Mouse (Mus musculus) embryonic facial prominence, embryonic 15.5 days (tissue): Measurements from ENCODE around the gene Zfp746. TPM values are rescaled to one million over a fixed set of nuclear protein-coding genes. Genes with fewer than 3 reads are reported as not detected.

Source experiments
- ATAC-seq: fragments of 200-750 bp; cut with Nextera tagmentation; 2 replicates; pipeline ENCODE4 v1.8.0; 2017; ENCODE audit warnings: low read depth, moderate TSS enrichment; ENCODE audit not compliant: insufficient number of reproducible peaks, low FRiP score, low TSS enrichment
- H3K27ac ChIP-seq: fragments of 300-500 bp; sonication (generic); replicated peaks from 2 replicates; pipeline ENCODE4 v1.5.1; 2015; ENCODE audit warnings: mild to moderate bottlenecking, inconsistent platforms
- H3K27me3 ChIP-seq: fragments of 300-500 bp; sonication (generic); 2 replicates; pipeline ENCODE4 v1.6.1; 2015; ENCODE audit warnings: inconsistent platforms
- H3K36me3 ChIP-seq: fragments of 300-500 bp; sonication (generic); 2 replicates; pipeline ENCODE4 v1.6.1; 2015; ENCODE audit warnings: mild to moderate bottlenecking, inconsistent platforms
- H3K4me1 ChIP-seq: fragments of 300-500 bp; sonication (generic); 2 replicates; pipeline ENCODE4 v1.6.1; 2015; ENCODE audit warnings: inconsistent platforms
- H3K4me2 ChIP-seq: fragments of 300-500 bp; sonication (generic); replicated peaks from 2 replicates; pipeline ENCODE4 v1.6.1; 2015; ENCODE audit warnings: mild to moderate bottlenecking, inconsistent platforms
- H3K4me3 ChIP-seq: fragments of 300-500 bp; sonication (generic); replicated peaks from 2 replicates; pipeline ENCODE4 v1.5.1; 2015; ENCODE audit warnings: mild to moderate bottlenecking, inconsistent platforms
- H3K9ac ChIP-seq: fragments of 300-500 bp; sonication (generic); 2 replicates; pipeline ENCODE4 v1.6.1; 2015; ENCODE audit warnings: inconsistent platforms
- H3K9me3 ChIP-seq: fragments of 300-500 bp; sonication (generic); replicated peaks from 2 replicates; pipeline ENCODE4 v1.6.1; 2016; ENCODE audit warnings: inconsistent platforms
- WGBS: fragments of 180-500 bp; shearing (Covaris S2); methylation state at CpG from one replicate; pipeline ENCODE4 v1.1.7; 2015; 5-methylcytosine and 5-hydroxymethylcytosine counted together
- polyA plus RNA-seq: library from polyadenylated mRNA; unstranded; fragments of >200 nt; fragmentation: Nextera tagmentation; extraction: Ambion mirVana; gene quantifications from 2 replicates; pipeline ENCODE4 v1.2.1, GENCODE M21; 2015

Zfp746 gene
- polyA plus RNA-seq, 1 experiment from 2014 or later: 22.3 TPM

- Histone ChIP-seq H3K27me3 (no peaks in the 10 kb centered on the region), H3K27ac (no peak overlapping the region), H3K9ac (no peak overlapping the region), H3K4me2 (no peak overlapping the region), H3K36me3 (peaks cover 81% of the 10 kb centered on the region), H3K4me1 (no peaks in the 10 kb centered on the region), H3K4me3 (no peak overlapping the region), H3K9me3 (no peaks in the 10 kb centered on the region)
- ATAC-seq: no peak
These were observed 53.7 kb downstream of the Zfp746 start for GRCm38 (mm10) chr6:48032661-48033060.

GRCm38 (mm10) chr6:48025905-48026660 is 60.3 kb downstream of the Zfp746 start:
- H3K4me3 ChIP-seq: no peak overlapping the region
- no peak for ATAC-seq
- peaks cover 21% of the 10 kb centered on the region; the same call in 1 of the 2 replicates for H3K9me3 ChIP-seq
- H3K4me1 ChIP-seq: no peaks in the 10 kb centered on the region
- H3K27me3 ChIP-seq: no peaks in the 10 kb centered on the region
- peaks cover 84% of the 10 kb centered on the region for H3K36me3 ChIP-seq
- 81% methylated on average over 10 of the region's 10 CpGs for WGBS
- H3K9ac ChIP-seq: no peak overlapping the region
- no peak overlapping the region for H3K4me2 ChIP-seq
- no peak overlapping the region for H3K27ac ChIP-seq

DNA sequence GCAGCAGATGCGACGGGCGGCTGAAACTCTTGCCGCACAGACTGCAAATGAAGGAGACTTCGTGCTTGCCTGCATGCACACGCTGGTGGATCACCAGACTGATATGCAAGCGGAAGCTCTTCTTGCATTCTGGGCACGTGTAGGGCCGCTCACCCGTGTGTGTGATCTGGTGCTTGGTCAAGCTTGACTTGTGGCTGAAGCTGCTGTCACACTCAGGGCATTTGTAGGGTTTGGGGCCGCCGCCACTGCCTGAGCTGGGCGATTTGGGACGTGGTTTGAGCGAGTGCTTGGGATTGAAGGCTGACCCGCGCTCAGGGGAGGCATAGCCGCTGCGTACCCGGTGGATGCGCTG is 61.4 kb downstream of the Zfp746 start:
- Histone ChIP-seq H3K4me2 (no peak overlapping the region), H3K27me3 (no peaks in the 10 kb centered on the region), H3K9me3 (peaks cover 21% of the 10 kb centered on the region; the same call in 1 of the 2 replicates), H3K27ac (no peak overlapping the region), H3K9ac (no peak overlapping the region), H3K36me3 (peaks cover 82% of the 10 kb centered on the region), H3K4me3 (no peak overlapping the region), H3K4me1 (no peaks in the 10 kb centered on the region)
- ATAC-seq: no peak
- 80% methylated on average over 21 of the region's 21 CpGs for WGBS

GRCm38 (mm10) chr6:48024330-48024993 is 61.9 kb downstream of the Zfp746 start:
- no peak overlapping the region for H3K4me3 ChIP-seq
- no peaks in the 10 kb centered on the region for H3K4me1 ChIP-seq
- ATAC-seq: peak; percentile 34
- H3K4me2 ChIP-seq: no peak overlapping the region
- H3K36me3 ChIP-seq: peaks cover 80% of the 10 kb centered on the region
- no peak overlapping the region for H3K27ac ChIP-seq
- no peak overlapping the region for H3K9ac ChIP-seq
- H3K27me3 ChIP-seq: no peaks in the 10 kb centered on the region
- peaks cover 21% of the 10 kb centered on the region; the same call in 1 of the 2 replicates for H3K9me3 ChIP-seq
- 80% methylated on average over 43 of the region's 43 CpGs for WGBS

- Histone ChIP-seq H3K27me3 (no peaks in the 10 kb centered on the region), H3K9ac (no peak overlapping the region), H3K9me3 (peaks cover 21% of the 10 kb centered on the region; the same call in 1 of the 2 replicates), H3K36me3 (peaks cover 70% of the 10 kb centered on the region), H3K27ac (no peak overlapping the region), H3K4me1 (no peaks in the 10 kb centered on the region), H3K4me2 (no peak overlapping the region), H3K4me3 (no peak overlapping the region)
- WGBS: 79% methylated on average over 2 of the region's 2 CpGs
- ATAC-seq: no peak
These were observed 63.7 kb downstream of the Zfp746 start for GRCm38 (mm10) chr6:48022672-48023071.

- 0 out of 2 replicates have a peak, but pooled peaks cover 1% of the 10 kb centered on the region for H3K4me1 ChIP-seq
- 64% methylated on average over 1 of the region's 1 CpGs for WGBS
- ATAC-seq: no peak
- no peak overlapping the region for H3K9ac ChIP-seq
- no peak overlapping the region for H3K4me2 ChIP-seq
- H3K27ac ChIP-seq: no peak overlapping the region
- no peaks in the 10 kb centered on the region for H3K27me3 ChIP-seq
- H3K9me3 ChIP-seq: peaks cover 21% of the 10 kb centered on the region; the same call in 1 of the 2 replicates
- H3K36me3 ChIP-seq: peaks cover 60% of the 10 kb centered on the region
- no peak overlapping the region for H3K4me3 ChIP-seq
These were observed 64.7 kb downstream of the Zfp746 start for GRCm38 (mm10) chr6:48021678-48022077.

DNA sequence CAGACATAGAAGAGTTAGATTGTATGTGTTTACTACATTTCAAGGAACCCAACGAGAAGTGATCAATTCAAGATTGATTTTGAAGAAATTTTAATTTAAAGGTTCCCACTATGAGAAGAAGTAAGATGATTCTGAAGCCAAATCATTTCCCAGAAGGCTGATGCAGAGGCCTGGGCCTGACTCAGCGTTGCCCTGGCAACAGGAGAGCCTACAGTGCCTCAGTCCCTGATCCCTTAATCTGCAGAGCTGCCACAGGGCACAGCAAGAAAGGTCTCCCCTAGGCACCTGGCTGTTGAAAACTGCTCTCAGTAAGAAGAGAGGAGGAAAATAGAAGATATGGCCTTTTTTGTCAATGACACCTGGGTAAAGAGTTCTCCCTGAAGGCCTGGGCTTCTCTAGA is 66.4 kb downstream of the Zfp746 start:
- no peak overlapping the region for H3K4me3 ChIP-seq
- WGBS: 66% methylated on average over 2 of the region's 2 CpGs
- no peak overlapping the region for H3K9ac ChIP-seq
- peaks cover 10% of the 10 kb centered on the region; the same call in 1 of the 2 replicates for H3K9me3 ChIP-seq
- H3K27ac ChIP-seq: no peak overlapping the region
- 0 out of 2 replicates have a peak, but pooled peaks cover 8% of the 10 kb centered on the region for H3K4me1 ChIP-seq
- peaks cover 44% of the 10 kb centered on the region for H3K36me3 ChIP-seq
- H3K27me3 ChIP-seq: no peaks in the 10 kb centered on the region
- no peak for ATAC-seq
- H3K4me2 ChIP-seq: no peak overlapping the region

- H3K27me3 ChIP-seq: no peaks in the 10 kb centered on the region
- 0 out of 2 replicates have a peak, but pooled peaks cover 8% of the 10 kb centered on the region for H3K4me1 ChIP-seq
- H3K9ac ChIP-seq: no peak overlapping the region
- H3K4me3 ChIP-seq: no peak overlapping the region
- H3K27ac ChIP-seq: no peak overlapping the region
- no peak for ATAC-seq
- WGBS: 87% methylated on average over 9 of the region's 9 CpGs
- no peaks in the 10 kb centered on the region for H3K9me3 ChIP-seq
- H3K4me2 ChIP-seq: no peak overlapping the region
- peaks cover 13% of the 10 kb centered on the region; the same call in 1 of the 2 replicates for H3K36me3 ChIP-seq
These were observed 69.6 kb downstream of the Zfp746 start for GRCm38 (mm10) chr6:48016841-48017240.

GRCm38 (mm10) chr6:48016090-48016521 is 70.3 kb downstream of the Zfp746 start:
- H3K4me3 ChIP-seq: peak overlapping the region; percentile 45
- peaks cover 13% of the 10 kb centered on the region; the same call in 1 of the 2 replicates for H3K36me3 ChIP-seq
- H3K4me2 ChIP-seq: peak overlapping the region; percentile 67
- H3K9ac ChIP-seq: 0 out of 2 replicates have a peak overlapping the region, but pooled peaks have one; percentile 10
- H3K4me1 ChIP-seq: 0 out of 2 replicates have a peak, but pooled peaks cover 8% of the 10 kb centered on the region
- peak; percentile 84 for ATAC-seq
- WGBS: 0% methylated on average over 20 of the region's 24 CpGs
- peak overlapping the region; percentile 63 for H3K27ac ChIP-seq
- H3K9me3 ChIP-seq: no peaks in the 10 kb centered on the region
- no peaks in the 10 kb centered on the region for H3K27me3 ChIP-seq
